Mouse (Mus musculus): ENCODE measurements around the gene Pcnx. TPM values are rescaled to one million over a fixed set of nuclear protein-coding genes. Genes with fewer than 3 reads are reported as not detected.
"Not testable (repeated sequence)": the region's sequence is repeated elsewhere in the genome, so short reads cannot be mapped to it uniquely, and the experiment has no call there.

Gene Pcnx
- polyA plus RNA-seq, 1 experiment from 2014 or later, result 9.9 TPM

DNA sequence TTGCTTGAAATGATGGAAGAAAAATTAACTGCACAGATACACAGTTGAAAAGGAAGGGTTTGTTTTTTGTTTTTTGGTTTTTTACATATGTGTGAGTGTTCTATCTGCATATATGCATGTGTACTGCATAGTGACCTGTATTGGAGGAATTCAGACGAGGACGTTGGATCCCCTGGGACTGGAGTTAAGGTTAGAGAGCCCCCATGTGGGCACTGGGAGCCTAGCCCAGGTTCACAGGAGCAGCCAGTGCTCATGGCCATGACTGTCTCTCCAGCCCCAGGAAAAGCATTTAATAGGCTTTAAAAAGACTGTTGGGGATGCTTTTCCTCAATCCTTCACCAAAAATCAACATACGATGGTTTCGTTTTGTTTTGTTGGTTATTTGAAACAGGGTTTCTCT lies 117.5 kb downstream of the Pcnx start:
- no peak for ATAC-seq
- Histone ChIP-seq H3K4me1 (ENCODE audit: control insufficient read depth, insufficient read depth, low read length) (no peaks in the 10 kb centered on the region), H3K9me3 (replicated peaks; ENCODE audit: control insufficient read depth, low read length, poor library complexity, severe bottlenecking) (no peaks in the 10 kb centered on the region), H3K27ac (ENCODE audit: low read length) (no peak overlapping the region), H3K9ac (ENCODE audit: low read depth, low read length) (no peak overlapping the region), H3K4me3 (ENCODE audit: low read depth, low read length) (no peak overlapping the region), H3K4me2 (ENCODE audit: low read length) (no peak overlapping the region), H3K27me3 (ENCODE audit: control insufficient read depth, insufficient read depth, low read depth, low read length) (no peaks in the 10 kb centered on the region), H3K36me3 (ENCODE audit: control insufficient read depth, insufficient read depth, low read length) (peaks cover 32% of the 10 kb centered on the region)
- 74% methylated on average over 4 of the region's 4 CpGs for WGBS

DNA sequence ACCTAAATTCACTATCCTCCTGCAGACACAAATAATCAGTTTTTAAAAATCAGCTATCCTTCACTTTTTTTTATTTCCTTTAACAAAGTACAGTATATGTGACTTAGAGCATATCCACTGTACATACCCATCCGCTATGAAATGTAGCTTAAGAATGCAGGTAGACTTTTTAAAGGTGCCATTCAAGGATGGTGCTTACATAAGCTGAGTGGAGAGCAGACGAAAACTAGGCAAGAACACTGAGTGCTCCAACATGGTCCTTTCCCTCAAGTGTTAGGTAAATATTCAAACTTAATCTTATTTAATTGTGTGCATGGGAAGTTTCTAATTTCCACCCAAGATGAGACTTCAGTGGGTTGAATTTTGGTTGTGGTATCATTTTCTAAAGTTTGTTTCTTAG lies 119.5 kb downstream of the Pcnx start:
- H3K9me3 ChIP-seq (replicated peaks; ENCODE audit: control insufficient read depth, low read length, poor library complexity, severe bottlenecking), result no peaks in the 10 kb centered on the region
- H3K36me3 ChIP-seq (ENCODE audit: control insufficient read depth, insufficient read depth, low read length), result peaks cover 40% of the 10 kb centered on the region
- ATAC-seq, result no peak
- H3K9ac ChIP-seq (ENCODE audit: low read depth, low read length), result no peak overlapping the region
- no peaks in the 10 kb centered on the region for H3K4me1 ChIP-seq (ENCODE audit: control insufficient read depth, insufficient read depth, low read length)
- WGBS, result 93% methylated on average over 2 of the region's 2 CpGs
- H3K27ac ChIP-seq (ENCODE audit: low read length), result no peak overlapping the region
- no peak overlapping the region for H3K4me3 ChIP-seq (ENCODE audit: low read depth, low read length)
- H3K27me3 ChIP-seq (ENCODE audit: control insufficient read depth, insufficient read depth, low read depth, low read length), result no peaks in the 10 kb centered on the region
- H3K4me2 ChIP-seq (ENCODE audit: low read length), result no peak overlapping the region

- Histone ChIP-seq H3K9me3 (replicated peaks; ENCODE audit: control insufficient read depth, low read length, poor library complexity, severe bottlenecking) (no peaks in the 10 kb centered on the region), H3K4me1 (ENCODE audit: control insufficient read depth, insufficient read depth, low read length) (no peaks in the 10 kb centered on the region), H3K4me2 (ENCODE audit: low read length) (no peak overlapping the region), H3K27ac (ENCODE audit: low read length) (no peak overlapping the region), H3K9ac (ENCODE audit: low read depth, low read length) (no peak overlapping the region), H3K27me3 (ENCODE audit: control insufficient read depth, insufficient read depth, low read depth, low read length) (no peaks in the 10 kb centered on the region), H3K36me3 (ENCODE audit: control insufficient read depth, insufficient read depth, low read length) (peaks cover 27% of the 10 kb centered on the region), H3K4me3 (ENCODE audit: low read depth, low read length) (no peak overlapping the region)
- 96% methylated on average over 4 of the region's 4 CpGs for WGBS
- no peak for ATAC-seq
These were observed 132.3 kb downstream of the Pcnx start for GRCm38 (mm10) chr12:81992106-81992505.

- no peak for ATAC-seq
- H3K27ac ChIP-seq (ENCODE audit: low read length), result no peak overlapping the region
- no peaks in the 10 kb centered on the region for H3K4me1 ChIP-seq (ENCODE audit: control insufficient read depth, insufficient read depth, low read length)
- no peaks in the 10 kb centered on the region for H3K9me3 ChIP-seq (replicated peaks; ENCODE audit: control insufficient read depth, low read length, poor library complexity, severe bottlenecking)
- no peaks in the 10 kb centered on the region for H3K27me3 ChIP-seq (ENCODE audit: control insufficient read depth, insufficient read depth, low read depth, low read length)
- WGBS, result 90% methylated on average over 6 of the region's 6 CpGs
- H3K36me3 ChIP-seq (ENCODE audit: control insufficient read depth, insufficient read depth, low read length), result peaks cover 27% of the 10 kb centered on the region
- H3K4me2 ChIP-seq (ENCODE audit: low read length), result no peak overlapping the region
- H3K9ac ChIP-seq (ENCODE audit: low read depth, low read length), result no peak overlapping the region
- no peak overlapping the region for H3K4me3 ChIP-seq (ENCODE audit: low read depth, low read length)
These were observed 133.2 kb downstream of the Pcnx start for GRCm38 (mm10) chr12:81992996-81993395.

GRCm38 (mm10) chr12:81994911-81995667 lies 135.3 kb downstream of the Pcnx start:
- no peak for ATAC-seq
- no peak overlapping the region for H3K4me2 ChIP-seq (ENCODE audit: low read length)
- no peaks in the 10 kb centered on the region for H3K27me3 ChIP-seq (ENCODE audit: control insufficient read depth, insufficient read depth, low read depth, low read length)
- WGBS, result 91% methylated on average over 20 of the region's 20 CpGs
- H3K4me3 ChIP-seq (ENCODE audit: low read depth, low read length), result no peak overlapping the region
- H3K9me3 ChIP-seq (replicated peaks; ENCODE audit: control insufficient read depth, low read length, poor library complexity, severe bottlenecking), result no peaks in the 10 kb centered on the region
- no peak overlapping the region for H3K9ac ChIP-seq (ENCODE audit: low read depth, low read length)
- no peak overlapping the region for H3K27ac ChIP-seq (ENCODE audit: low read length)
- H3K4me1 ChIP-seq (ENCODE audit: control insufficient read depth, insufficient read depth, low read length), result no peaks in the 10 kb centered on the region
- H3K36me3 ChIP-seq (ENCODE audit: control insufficient read depth, insufficient read depth, low read length), result peaks cover 23% of the 10 kb centered on the region

DNA sequence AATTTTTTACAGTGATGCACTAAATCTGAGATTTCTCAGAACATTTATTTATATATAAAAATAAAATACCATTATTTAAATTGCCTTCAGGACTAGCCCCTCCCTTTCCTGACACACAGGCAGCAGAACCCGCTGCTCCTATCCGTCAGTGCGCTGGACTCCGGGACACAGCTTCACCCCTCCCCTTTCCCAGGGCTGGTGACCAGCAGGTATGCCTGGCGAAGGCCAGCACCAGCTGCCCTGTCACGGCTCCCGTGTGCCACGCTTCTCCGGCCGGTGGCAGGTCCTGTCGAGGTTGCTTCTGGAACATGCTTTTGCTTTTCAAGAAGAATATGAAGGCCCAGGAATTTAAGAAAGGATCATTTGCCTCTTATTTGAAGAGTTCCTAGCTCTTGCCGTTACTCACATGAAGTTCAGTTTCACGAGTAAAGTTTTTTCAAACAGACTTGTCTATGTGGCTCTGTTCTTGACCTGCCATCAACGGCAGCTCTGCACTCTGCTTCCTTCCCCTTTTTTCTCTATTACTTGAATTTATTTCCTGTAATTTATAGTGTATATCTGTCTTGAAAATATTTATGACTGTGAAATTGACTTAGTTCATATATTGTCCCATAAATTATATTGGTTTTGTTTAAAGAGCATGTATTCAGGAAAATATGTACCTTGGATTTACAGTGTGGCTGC lies 137.0 kb downstream of the Pcnx start:
- Histone ChIP-seq H3K4me1 (ENCODE audit: control insufficient read depth, insufficient read depth, low read length) (no peaks in the 10 kb centered on the region), H3K4me2 (ENCODE audit: low read length) (no peak overlapping the region), H3K27me3 (ENCODE audit: control insufficient read depth, insufficient read depth, low read depth, low read length) (no peaks in the 10 kb centered on the region), H3K9me3 (replicated peaks; ENCODE audit: control insufficient read depth, low read length, poor library complexity, severe bottlenecking) (no peaks in the 10 kb centered on the region), H3K9ac (ENCODE audit: low read depth, low read length) (no peak overlapping the region), H3K4me3 (ENCODE audit: low read depth, low read length) (no peak overlapping the region), H3K27ac (ENCODE audit: low read length) (no peak overlapping the region), H3K36me3 (ENCODE audit: control insufficient read depth, insufficient read depth, low read length) (peaks cover 13% of the 10 kb centered on the region; the same call in 1 of the 2 replicates)
- no peak for ATAC-seq
- WGBS, result 87% methylated on average over 14 of the region's 14 CpGs

- H3K36me3 ChIP-seq (ENCODE audit: control insufficient read depth, insufficient read depth, low read length), result peaks cover 13% of the 10 kb centered on the region; the same call in 1 of the 2 replicates
- no peak overlapping the region for H3K4me3 ChIP-seq (ENCODE audit: low read depth, low read length)
- H3K9me3 ChIP-seq (replicated peaks; ENCODE audit: control insufficient read depth, low read length, poor library complexity, severe bottlenecking), result no peaks in the 10 kb centered on the region
- H3K27me3 ChIP-seq (ENCODE audit: control insufficient read depth, insufficient read depth, low read depth, low read length), result no peaks in the 10 kb centered on the region
- no peak for ATAC-seq
- H3K4me2 ChIP-seq (ENCODE audit: low read length), result no peak overlapping the region
- H3K9ac ChIP-seq (ENCODE audit: low read depth, low read length), result no peak overlapping the region
- 45% methylated on average over 3 of the region's 3 CpGs for WGBS
- no peak overlapping the region for H3K27ac ChIP-seq (ENCODE audit: low read length)
- no peaks in the 10 kb centered on the region for H3K4me1 ChIP-seq (ENCODE audit: control insufficient read depth, insufficient read depth, low read length)
These were observed 137.7 kb downstream of the Pcnx start for GRCm38 (mm10) chr12:81997497-81997896.

DNA sequence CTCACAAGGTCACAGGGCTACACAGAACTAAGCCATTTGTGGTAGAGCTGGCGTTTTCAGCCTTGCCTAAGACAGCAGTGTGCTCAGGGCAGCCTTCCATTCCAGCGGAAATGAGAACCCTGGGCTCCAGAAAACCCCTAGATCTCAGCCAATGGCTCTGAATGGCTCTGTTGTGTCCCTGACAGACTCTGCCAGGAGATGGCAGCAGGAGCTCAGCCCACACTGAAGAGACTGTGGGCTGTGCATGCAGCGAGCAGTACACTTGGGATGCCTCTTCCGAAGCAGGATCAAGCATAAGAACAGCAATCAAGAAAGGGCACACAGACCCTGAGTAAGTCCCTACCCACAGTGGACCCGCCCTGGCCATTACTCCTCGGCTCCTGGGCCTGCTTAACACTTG lies 142.9 kb downstream of the Pcnx start:
- not testable (repeated sequence) for H3K27me3 ChIP-seq (ENCODE audit: control insufficient read depth, insufficient read depth, low read depth, low read length); H3K27ac ChIP-seq (ENCODE audit: low read length); H3K4me3 ChIP-seq (ENCODE audit: low read depth, low read length); H3K4me1 ChIP-seq (ENCODE audit: control insufficient read depth, insufficient read depth, low read length); H3K9me3 ChIP-seq (replicated peaks; ENCODE audit: control insufficient read depth, low read length, poor library complexity, severe bottlenecking); H3K36me3 ChIP-seq (ENCODE audit: control insufficient read depth, insufficient read depth, low read length); H3K4me2 ChIP-seq (ENCODE audit: low read length); H3K9ac ChIP-seq (ENCODE audit: low read depth, low read length)
- ATAC-seq, result peak; percentile 94
- no CpG with 5 or more reads among the region's 6 CpGs for WGBS

DNA sequence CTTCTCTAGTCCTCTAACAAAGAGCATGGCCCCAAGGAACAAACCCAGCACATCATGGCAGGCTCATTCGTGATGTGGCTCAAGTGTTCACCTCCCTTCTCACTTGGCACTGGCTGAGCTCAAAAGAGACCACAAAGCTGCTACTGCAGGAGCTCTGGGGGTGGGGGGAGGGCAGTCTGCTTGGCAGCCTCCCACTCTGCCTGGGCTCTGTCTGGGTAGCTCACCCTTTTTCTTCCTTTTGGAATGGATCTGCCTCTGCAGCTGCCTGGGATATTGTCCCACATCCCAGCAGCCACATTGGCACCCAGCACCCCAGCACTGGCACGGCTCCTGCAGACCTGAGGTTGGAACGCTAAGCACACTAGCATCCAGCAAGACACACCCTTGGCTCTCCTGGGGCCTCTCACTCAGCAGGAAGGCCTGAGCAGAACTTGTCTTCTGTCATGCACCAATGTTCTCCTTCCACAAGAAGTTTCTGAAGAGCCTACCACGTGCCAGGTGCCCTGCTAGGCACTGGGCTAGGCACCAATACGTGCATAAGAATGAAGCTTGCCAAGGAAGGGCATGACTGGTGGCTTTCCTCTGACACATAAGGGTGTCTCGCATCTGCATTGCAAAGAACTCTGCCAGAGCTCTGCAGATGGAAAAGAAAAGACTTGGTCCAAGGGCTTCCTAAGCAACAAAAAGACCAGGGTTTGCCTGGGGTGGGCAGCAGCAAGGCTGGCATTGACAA lies 166.2 kb downstream of the Pcnx start:
- H3K4me1 ChIP-seq (ENCODE audit: control insufficient read depth, insufficient read depth, low read length); H3K9ac ChIP-seq (ENCODE audit: low read depth, low read length); H3K27me3 ChIP-seq (ENCODE audit: control insufficient read depth, insufficient read depth, low read depth, low read length); H3K9me3 ChIP-seq (replicated peaks; ENCODE audit: control insufficient read depth, low read length, poor library complexity, severe bottlenecking); H3K27ac ChIP-seq (ENCODE audit: low read length); H3K36me3 ChIP-seq (ENCODE audit: control insufficient read depth, insufficient read depth, low read length); H3K4me3 ChIP-seq (ENCODE audit: low read depth, low read length); H3K4me2 ChIP-seq (ENCODE audit: low read length): not testable (repeated sequence)
- ATAC-seq, result peak; percentile 86
- WGBS, result no CpG with 5 or more reads among the region's 6 CpGs
